Mouse (Mus musculus) frontal cortex, adult 2 months (tissue): ENCODE data around the gene Snph. TPM values are rescaled to one million over a fixed set of nuclear protein-coding genes. Genes with fewer than 3 reads are reported as not detected.

ENCODE experiments used
- DNase-seq, 2 experiments: peaks; one replicate each; pipeline ENCODE4 v3.0.0; 2022; ENCODE audit warnings: low spot score in 1 of 2; ENCODE audit errors: extremely low spot score in 1 of 2
- polyA plus RNA-seq: library from polyadenylated mRNA; depleted of rRNA; stranded (reverse); fragments of >200 nt; gene quantifications from 2 replicates; pipeline ENCODE4 v1.2.3, GENCODE M21; 2012; rRNA removed

The Snph gene
- polyA plus RNA-seq, 1 experiment = 157 TPM

DNA sequence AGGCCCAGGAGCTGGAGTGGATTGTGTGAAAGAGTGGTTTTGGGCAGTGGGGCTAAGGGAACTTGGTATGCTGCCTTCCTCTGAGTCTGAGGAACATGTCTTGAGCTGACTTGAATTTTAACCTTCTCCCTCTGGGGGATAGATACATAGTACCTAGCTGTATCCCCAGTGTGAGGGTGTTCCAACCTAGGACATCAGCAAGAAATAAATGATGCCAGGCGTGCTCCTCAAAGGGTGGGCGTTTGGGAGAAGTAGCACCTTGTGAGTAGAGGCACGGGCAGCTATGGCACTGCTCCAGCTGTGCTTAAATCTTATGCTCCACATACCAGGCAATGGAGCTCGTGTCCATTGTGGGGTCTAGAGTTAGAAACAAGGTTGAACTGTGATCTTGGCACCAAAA lies 85.8 kb downstream of the Snph start:
- no peak for DNase-seq

DNA sequence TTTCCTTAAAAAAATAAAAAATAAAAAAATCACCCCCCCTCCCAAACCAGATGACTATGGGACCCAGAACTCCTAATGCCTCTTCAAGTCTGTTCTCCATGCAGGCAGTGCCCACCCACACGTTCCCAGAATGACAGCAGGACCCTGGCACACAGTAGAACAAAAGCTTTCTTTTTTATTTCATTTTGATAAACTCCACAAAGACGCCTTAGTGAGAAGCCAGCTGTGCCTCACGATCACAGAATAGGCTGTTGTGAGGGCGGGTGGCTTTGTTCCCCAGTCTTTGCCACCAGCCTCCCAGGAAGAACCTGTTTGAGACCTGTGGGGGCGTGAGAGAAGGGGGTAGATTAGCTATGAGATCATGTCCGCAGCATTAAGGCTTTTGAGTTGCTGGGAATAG lies 87.7 kb downstream of the Snph start:
- peak in 1 of 2 experiments; percentile 66 for DNase-seq

DNA sequence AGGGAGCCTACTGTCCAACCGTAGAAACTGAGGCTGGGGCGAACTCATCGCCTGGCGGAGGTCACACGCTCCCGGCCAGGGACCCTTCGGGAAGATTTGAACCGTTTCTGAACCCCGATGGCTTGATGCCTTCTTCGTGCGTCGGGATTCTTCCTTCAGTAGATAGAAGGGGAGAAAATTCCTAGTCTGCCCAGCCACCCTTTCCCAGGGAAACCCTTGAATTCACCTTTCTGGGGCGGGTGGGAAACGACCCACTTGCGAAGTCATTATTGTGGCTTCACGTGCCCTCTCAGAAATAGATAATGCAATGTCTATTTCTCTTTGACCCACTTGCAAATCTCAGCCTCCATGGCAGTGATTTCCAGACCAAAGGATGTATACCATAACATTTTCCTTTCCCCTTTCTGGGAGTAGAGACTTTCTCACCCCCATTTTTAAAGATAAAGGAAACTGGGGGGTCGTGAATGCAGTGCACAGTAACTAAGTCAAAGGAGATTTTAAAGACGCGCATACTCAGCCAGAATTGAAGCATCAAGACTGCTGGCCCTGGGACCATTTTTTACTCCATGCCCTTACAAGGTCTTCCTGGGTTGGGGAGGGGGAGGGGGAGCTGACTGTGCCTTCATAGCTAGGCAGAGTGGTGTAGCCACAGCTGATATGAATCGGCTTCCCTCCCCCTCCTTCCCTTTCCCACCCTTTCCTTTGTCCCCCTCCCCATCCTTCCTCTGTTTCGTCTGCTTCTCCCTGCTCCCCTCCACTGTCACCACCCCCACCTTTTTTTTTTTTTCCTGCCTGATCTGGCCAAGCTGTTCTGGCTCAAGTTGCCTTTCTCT lies 89.1 kb downstream of the Snph start:
- DNase-seq = peak in 1 of 2 experiments; percentile 68

DNA sequence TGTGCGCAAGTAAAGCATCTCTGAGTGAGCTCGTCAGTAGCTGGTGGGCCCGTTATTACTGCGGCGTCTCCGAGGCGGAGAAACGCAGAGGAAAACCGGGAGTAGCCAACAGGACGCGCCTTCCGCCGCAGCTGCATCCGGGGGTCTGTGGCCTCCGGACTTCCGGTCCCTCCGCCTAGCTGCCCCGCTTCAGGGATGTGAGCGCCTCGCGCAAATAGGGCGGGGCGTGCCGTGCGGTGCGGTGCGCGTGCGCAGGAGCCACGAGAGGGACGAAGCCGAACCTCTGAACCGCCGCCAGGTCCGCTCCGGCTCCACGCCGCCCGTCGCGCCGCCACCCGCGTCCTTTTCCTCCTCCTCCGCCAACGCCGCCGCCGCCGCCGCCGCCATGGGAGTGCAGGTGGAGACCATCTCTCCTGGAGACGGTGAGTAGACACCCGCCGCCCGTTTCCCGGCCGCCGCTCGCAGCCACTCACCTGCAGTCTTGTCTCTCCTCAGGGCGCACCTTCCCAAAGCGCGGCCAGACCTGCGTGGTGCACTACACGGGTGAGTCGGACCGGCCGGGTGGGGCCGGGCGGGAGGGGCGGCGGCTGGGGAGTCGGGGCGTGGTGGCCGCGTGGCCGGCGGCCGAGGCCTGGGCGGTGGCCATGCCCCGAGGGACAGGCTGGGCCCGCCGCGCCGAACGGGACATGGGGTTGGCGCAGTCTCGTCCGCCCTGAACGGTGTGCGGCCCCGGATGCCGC lies 89.9 kb downstream of the Snph start, which contains the start of gene Fkbp1a:
Gene Fkbp1a, plus strand, starts transcription at position 161 of the 740 bp plus-strand sequence.
- peak; percentile 90 to 97 for DNase-seq

Other genes starting within 250 kb of the Snph start
- gene 4921509C19Rik, start 156.4 kb downstream of the Snph start, polyA plus RNA-seq = not detected in 2 replicates
- gene Nsfl1c, start 138.4 kb downstream of the Snph start, polyA plus RNA-seq = 149 and 154 TPM in 2 replicates
- gene Fkbp1a, start 90.1 kb downstream of the Snph start, polyA plus RNA-seq = 388 and 462 TPM in 2 replicates
- gene Sdcbp2, start 60.0 kb downstream of the Snph start, polyA plus RNA-seq = 1.8 TPM in 2 replicates
- 0.34 and 0.62 TPM in 2 replicates for gene Rad21l, start 35.9 kb upstream of the Snph start, polyA plus RNA-seq
- 6.3 and 7.1 TPM in 2 replicates for gene Tmem74b, start 69.4 kb upstream of the Snph start, polyA plus RNA-seq
- 38.7 and 41.4 TPM in 2 replicates for gene Psmf1, start 111.6 kb upstream of the Snph start, polyA plus RNA-seq
- gene Rspo4, start 210.3 kb upstream of the Snph start, polyA plus RNA-seq = 0.20 and 0.23 TPM in 2 replicates